Mouse (Mus musculus) NIH3T3 (cell line): ENCODE measurements around the gene Olfr720.

Source experiments
- DNase-seq: peaks from one replicate; pipeline ENCODE4 v3.0.0-alpha.2; 2012; ENCODE audit warnings: low read depth

Gene Olfr720

GRCm38 (mm10) chr14:14186738-14187137 is at the start of gene Olfr720:
Gene Olfr720 (minus strand): TSS chr14:14186838.
- DNase-seq, result no peak
